ENCODE assay signal across 9 mouse cellular contexts in genomic region chr13:94367869-94368268, GRCm38 (mm10).
"Had no signal": no experiment of that assay in that cellular context is flagged by ENCODE, and none has a peak within 500 bp of the region (broad histone marks: within the 10 kb centered on the region; RNA-seq: fewer than 3 reads in every experiment).

No protein-coding gene starts in this region.

- H3K4me1 ChIP-seq: limb, embryonic 13.5 days; midbrain, embryonic 13.5 days had no signal

- H3K27me3 ChIP-seq: limb, embryonic 13.5 days; midbrain, embryonic 13.5 days had no signal

- H3K27ac ChIP-seq: limb, embryonic 13.5 days; liver, embryonic 14.5 days; midbrain, embryonic 13.5 days had no signal

- H3K9ac ChIP-seq: limb, embryonic 13.5 days; liver, embryonic 14.5 days; midbrain, embryonic 13.5 days had no signal

- H3K36me3 ChIP-seq: midbrain, embryonic 13.5 days had no signal

- DNase-seq: kidney, adult 8-10 months; kidney, postnatal 25 days; left cerebral cortex, postnatal 4 days; lung, adult 18-20 months; right cerebral cortex, postnatal 25 days; thymus, postnatal 36 days had no signal

- ATAC-seq: midbrain, embryonic 13.5 days had no signal

- H3K9me3 ChIP-seq: limb, embryonic 13.5 days; midbrain, embryonic 13.5 days had no signal

- H3K4me2 ChIP-seq: limb, embryonic 13.5 days; midbrain, embryonic 13.5 days had no signal

- H3K4me3 ChIP-seq: limb, embryonic 13.5 days; midbrain, embryonic 13.5 days had no signal
